Mouse (Mus musculus): Measurements from ENCODE around the gene Arfgef2. TPM values are rescaled to one million over a fixed set of nuclear protein-coding genes. Genes with fewer than 3 reads are reported as not detected.
A peak's percentile ranks its signal among the peaks of the same experiment; 100 is the strongest.
"Not testable (repeated sequence)": the region's sequence is repeated elsewhere in the genome, so short reads cannot be mapped to it uniquely, and the experiment has no call there.

The Arfgef2 gene
- polyA plus RNA-seq, 1 experiment from 2014 or later: 5.8 TPM

GRCm38 (mm10) chr2:166784376-166784775 is 21.0 kb upstream of the Arfgef2 start:
- Histone ChIP-seq H3K4me3 (replicated peaks) (no peak overlapping the region), H3K4me1 (replicated peaks) (peaks cover 20% of the 10 kb centered on the region), H3K4me2 (no peak overlapping the region), H3K27me3 (peaks cover 8% of the 10 kb centered on the region; the same call in 1 of the 2 replicates), H3K9me3 (no peaks in the 10 kb centered on the region), H3K36me3 (no peaks in the 10 kb centered on the region), H3K9ac (replicated peaks) (no peak overlapping the region), H3K27ac (no peak overlapping the region)
- 82% methylated on average over 6 of the region's 6 CpGs for WGBS
- ATAC-seq (ENCODE audit: insufficient number of reproducible peaks, insufficient read depth, low FRiP score, low TSS enrichment, low read depth): no peak

DNA sequence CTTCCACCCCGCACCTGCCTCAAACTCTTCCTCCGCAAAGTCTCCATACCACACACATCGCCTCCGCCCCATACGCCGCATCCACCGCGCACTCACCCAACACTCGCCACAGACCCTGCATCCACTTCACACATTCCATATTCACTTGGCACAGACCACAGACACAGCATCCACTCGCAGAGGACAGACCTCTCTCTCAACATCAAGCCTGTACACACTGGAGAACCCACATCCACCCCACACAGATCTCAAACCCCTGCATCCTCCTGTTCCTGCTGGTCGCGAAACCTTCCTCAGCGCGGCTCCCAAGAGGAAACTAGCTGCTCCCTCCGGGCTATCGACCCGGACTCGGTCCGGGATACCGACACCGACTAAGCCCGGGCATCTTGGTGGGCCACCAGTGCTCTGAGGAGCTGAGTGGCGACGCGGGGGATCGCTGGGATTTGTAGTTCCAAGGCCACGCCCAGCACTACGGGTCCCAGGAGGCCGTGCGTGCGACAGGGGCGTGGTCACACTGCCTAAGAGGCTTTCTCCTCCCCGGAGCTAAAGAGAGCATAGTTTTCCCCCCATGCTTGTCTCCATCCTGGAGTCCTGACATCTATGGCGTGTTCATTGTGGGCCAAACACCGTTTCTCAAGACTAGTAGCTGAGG is 18.9 kb upstream of the Arfgef2 start:
- H3K9ac ChIP-seq (replicated peaks): peak overlapping the region; percentile 77
- peak; percentile 91 for ATAC-seq (ENCODE audit: insufficient number of reproducible peaks, insufficient read depth, low FRiP score, low TSS enrichment, low read depth)
- H3K4me1 ChIP-seq (replicated peaks): peaks cover 17% of the 10 kb centered on the region
- H3K4me3 ChIP-seq (replicated peaks): peak overlapping the region; percentile 74
- peak overlapping the region; percentile 86 for H3K4me2 ChIP-seq
- H3K27me3 ChIP-seq: peaks cover 8% of the 10 kb centered on the region; the same call in 1 of the 2 replicates
- WGBS: under 1% methylated on average over 35 of the region's 35 CpGs
- no peak overlapping the region for H3K27ac ChIP-seq
- H3K36me3 ChIP-seq: no peaks in the 10 kb centered on the region
- no peaks in the 10 kb centered on the region for H3K9me3 ChIP-seq

DNA sequence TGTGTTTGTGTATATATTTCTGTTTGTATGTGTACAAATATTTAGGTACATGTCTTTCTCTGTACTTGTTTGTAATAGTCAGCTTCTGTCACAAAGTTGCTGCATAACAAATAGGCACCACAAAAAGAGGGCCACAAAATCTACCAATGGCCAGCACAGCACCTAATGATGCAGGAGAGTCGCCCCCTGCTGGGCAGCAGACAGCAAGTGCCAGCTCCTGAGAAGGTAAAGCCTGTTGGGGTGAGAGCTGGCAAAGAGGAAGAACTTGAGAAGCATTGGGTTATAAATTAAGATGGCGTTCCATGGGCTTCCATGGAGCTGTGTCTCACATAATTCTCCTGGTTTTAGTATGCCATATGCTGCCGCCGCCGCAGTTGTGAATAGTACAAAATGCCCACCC is 13.7 kb upstream of the Arfgef2 start:
- WGBS: 78% methylated on average over 5 of the region's 5 CpGs
- peaks cover 11% of the 10 kb centered on the region for H3K4me1 ChIP-seq (replicated peaks)
- ATAC-seq (ENCODE audit: insufficient number of reproducible peaks, insufficient read depth, low FRiP score, low TSS enrichment, low read depth): no peak

DNA sequence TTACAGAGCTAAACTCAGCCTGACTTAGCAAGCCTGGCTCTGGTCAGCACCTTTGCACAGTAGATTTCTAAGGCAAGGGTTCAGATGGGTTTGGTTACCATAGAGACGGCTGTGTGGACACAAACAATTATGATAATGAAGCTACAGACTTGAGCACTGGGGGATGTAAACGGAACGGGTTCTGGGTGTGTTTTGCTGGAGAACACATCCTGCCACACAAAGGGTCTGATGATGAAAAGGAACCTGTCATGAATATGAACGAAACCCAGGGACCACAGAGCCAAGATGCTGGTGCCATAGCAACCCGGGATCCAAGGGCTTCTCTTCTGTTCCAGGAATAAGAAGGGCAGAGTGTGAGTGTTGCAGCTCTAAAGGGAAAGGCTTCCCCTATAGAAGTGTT is 13.0 kb upstream of the Arfgef2 start, which contains the start of gene Trp53rkb:
Trp53rkb (plus strand) TSS at position 177 of the 400 bp plus-strand sequence.
- Histone ChIP-seq H3K27ac (peak within 1 kb of the TSS; percentile 76), H3K9ac (replicated peaks) (peak within 1 kb of the TSS; percentile 85), H3K4me1 (replicated peaks) (peaks cover 6% of the 10 kb centered on the region), H3K9me3 (no peaks in the 10 kb centered on the region), H3K36me3 (peaks cover 17% of the 10 kb centered on the region), H3K27me3 (no peaks in the 10 kb centered on the region), H3K4me2 (peak within 1 kb of the TSS; percentile 75), H3K4me3 (replicated peaks) (peak within 1 kb of the TSS; percentile 83)
- 85% methylated on average over 5 of the region's 5 CpGs for WGBS
- ATAC-seq (ENCODE audit: insufficient number of reproducible peaks, insufficient read depth, low FRiP score, low TSS enrichment, low read depth): no peak

More for the DNA sequence above, 13.7 kb upstream of the Arfgef2 start:
- Histone ChIP-seq H3K27ac (no peak overlapping the region), H3K4me3 (replicated peaks) (no peak overlapping the region), H3K9me3 (no peaks in the 10 kb centered on the region), H3K36me3 (peaks cover 11% of the 10 kb centered on the region), H3K9ac (replicated peaks) (no peak overlapping the region), H3K4me2 (no peak overlapping the region), H3K27me3 (no peaks in the 10 kb centered on the region)

DNA sequence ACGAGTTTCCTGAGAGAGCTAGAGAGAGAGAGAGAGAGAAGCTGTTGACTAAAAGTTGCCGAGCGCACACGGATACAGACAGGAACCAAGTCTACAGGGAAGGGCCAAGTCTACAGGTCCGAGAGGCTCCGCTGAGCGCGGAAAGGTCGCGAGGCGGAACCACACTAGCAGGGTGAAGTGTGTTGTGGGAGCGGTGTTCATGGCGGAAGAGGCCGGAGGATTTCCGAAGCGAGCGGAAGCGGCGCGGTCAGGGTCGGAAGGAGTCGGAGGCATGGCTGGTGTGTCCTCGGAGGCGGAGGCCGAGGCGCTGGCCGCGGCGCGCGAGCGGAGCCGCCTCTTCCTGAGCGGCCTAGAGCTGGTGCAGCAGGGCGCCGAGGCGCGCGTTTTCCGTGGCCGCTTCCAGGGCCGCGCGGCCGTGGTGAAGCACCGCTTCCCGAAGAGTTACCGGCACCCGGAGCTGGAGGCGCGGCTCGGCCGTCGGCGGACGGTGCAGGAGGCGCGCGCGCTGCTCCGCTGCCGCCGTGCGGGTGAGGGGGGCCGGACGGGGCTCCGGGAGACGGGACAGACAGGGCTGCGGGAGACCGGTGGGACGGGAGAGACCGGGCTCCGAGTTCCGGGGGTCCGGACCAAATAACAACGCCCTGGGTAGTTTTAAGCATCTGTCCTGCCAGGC is 11.7 kb upstream of the Arfgef2 start:
- H3K4me2 ChIP-seq: peak overlapping the region; percentile 75
- peak overlapping the region; percentile 85 for H3K9ac ChIP-seq (replicated peaks)
- peak; percentile 80 for ATAC-seq (ENCODE audit: insufficient number of reproducible peaks, insufficient read depth, low FRiP score, low TSS enrichment, low read depth)
- 1% methylated on average over 76 of the region's 76 CpGs for WGBS
- peak overlapping the region; percentile 83 for H3K4me3 ChIP-seq (replicated peaks)
- H3K27me3 ChIP-seq; H3K9me3 ChIP-seq; H3K4me1 ChIP-seq (replicated peaks): not testable (repeated sequence)
- peak overlapping the region; percentile 76 for H3K27ac ChIP-seq
- peaks cover 30% of the 10 kb centered on the region for H3K36me3 ChIP-seq

DNA sequence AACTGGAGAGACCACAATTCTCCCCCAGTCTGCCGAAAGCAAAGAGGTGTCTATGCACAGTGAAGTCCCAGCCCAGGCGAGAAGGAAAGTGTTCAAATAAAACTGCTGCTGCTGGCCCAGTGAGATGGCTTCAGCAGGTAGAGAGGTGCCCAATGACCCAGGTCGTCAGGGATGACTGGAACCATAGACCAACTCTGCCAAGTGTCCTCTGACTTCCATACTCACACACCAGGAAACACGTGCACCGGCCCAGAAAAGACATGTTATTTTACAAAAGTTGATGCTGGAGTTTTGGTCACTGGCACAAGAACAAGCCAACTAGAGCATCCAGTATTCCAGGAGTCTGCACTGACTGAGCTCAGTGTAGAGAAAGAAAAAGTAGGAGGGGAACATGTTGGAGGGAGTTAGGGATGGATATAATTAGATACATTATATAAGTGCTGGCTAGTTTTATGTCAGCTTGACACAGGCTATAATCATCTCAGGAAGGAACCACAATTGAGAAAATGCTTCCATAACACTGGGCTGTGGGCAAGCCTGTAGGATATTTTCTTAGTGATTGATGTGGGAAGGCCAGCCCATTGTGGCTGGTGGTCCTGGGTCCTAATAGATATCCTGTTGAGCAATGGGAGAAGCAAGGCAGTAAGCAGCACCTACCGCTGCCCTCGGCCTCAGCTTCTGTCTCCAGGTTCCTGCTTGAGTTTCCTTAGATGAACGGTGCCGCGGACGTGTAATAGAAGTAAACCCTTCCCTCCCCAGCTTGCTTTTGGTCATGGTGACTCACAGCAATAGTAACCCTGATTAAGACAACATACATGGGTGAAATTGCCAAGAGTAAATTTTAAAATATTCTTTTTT is 5.5 kb upstream of the Arfgef2 start:
- ATAC-seq (ENCODE audit: insufficient number of reproducible peaks, insufficient read depth, low FRiP score, low TSS enrichment, low read depth): no peak
- 79% methylated on average over 11 of the region's 11 CpGs for WGBS
- no peak overlapping the region for H3K27ac ChIP-seq

DNA sequence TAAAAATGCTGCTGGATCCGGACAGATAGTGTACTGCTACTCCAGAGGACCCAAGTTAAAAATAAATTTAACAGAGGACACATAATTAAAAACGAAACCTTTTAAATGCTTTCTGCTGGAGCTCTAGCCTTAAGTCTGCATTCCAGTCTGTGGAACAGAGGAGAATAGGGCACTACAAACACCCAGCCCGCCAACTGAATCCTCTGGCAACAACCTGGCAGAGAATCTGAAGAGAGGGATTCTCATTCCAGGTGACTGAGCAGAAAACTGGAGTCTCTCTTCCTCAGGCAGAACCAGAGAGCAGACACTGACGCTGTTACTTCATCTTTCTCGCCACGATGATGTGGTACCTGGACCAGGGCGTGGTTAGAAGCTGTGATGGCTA is 4.9 kb upstream of the Arfgef2 start:
- Histone ChIP-seq H3K4me2 (no peak overlapping the region), H3K36me3 (peaks cover 30% of the 10 kb centered on the region), H3K4me3 (replicated peaks) (no peak overlapping the region), H3K4me1 (replicated peaks) (no peaks in the 10 kb centered on the region), H3K27me3 (no peaks in the 10 kb centered on the region; the same call in 1 of the 2 replicates), H3K27ac (no peak overlapping the region), H3K9me3 (no peaks in the 10 kb centered on the region), H3K9ac (replicated peaks) (no peak overlapping the region)
- WGBS: 85% methylated on average over 7 of the region's 7 CpGs
- ATAC-seq (ENCODE audit: insufficient number of reproducible peaks, insufficient read depth, low FRiP score, low TSS enrichment, low read depth): no peak

More for the DNA sequence above, 5.5 kb upstream of the Arfgef2 start:
- no peaks in the 10 kb centered on the region; the same call in 1 of the 2 replicates for H3K27me3 ChIP-seq
- H3K4me2 ChIP-seq: no peak overlapping the region
- H3K36me3 ChIP-seq: peaks cover 30% of the 10 kb centered on the region
- H3K4me3 ChIP-seq (replicated peaks): no peak overlapping the region
- H3K4me1 ChIP-seq (replicated peaks): no peaks in the 10 kb centered on the region
- no peak overlapping the region for H3K9ac ChIP-seq (replicated peaks)
- H3K9me3 ChIP-seq: no peaks in the 10 kb centered on the region

- no peak for ATAC-seq (ENCODE audit: insufficient number of reproducible peaks, insufficient read depth, low FRiP score, low TSS enrichment, low read depth)
These were observed 4.0 kb upstream of the Arfgef2 start for GRCm38 (mm10) chr2:166801436-166801835.

DNA sequence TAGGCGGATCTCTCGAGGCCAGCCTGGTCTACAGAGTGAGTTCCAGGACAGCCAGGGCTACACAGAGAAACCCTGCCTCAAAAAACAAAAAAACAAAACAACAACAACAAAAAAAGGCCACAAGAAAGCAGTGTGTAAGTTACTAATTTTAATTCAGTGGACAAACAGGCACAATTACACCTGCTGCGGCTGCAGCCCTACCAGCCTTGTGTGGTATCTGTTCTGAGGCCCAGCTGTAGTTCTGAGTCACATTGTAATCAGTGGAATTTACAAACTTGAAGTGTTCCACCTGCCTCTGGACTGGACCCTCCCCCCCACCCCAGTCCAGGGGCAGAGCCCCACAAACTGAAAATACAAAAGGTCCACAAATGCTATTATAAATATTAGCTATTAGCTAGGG is 2.1 kb upstream of the Arfgef2 start:
- no peak overlapping the region for H3K27ac ChIP-seq
- H3K36me3 ChIP-seq: peaks cover 4% of the 10 kb centered on the region
- no peak overlapping the region for H3K4me2 ChIP-seq
- H3K9ac ChIP-seq (replicated peaks): no peak overlapping the region
- H3K9me3 ChIP-seq: no peaks in the 10 kb centered on the region
- 94% methylated on average over 3 of the region's 3 CpGs for WGBS
- ATAC-seq (ENCODE audit: insufficient number of reproducible peaks, insufficient read depth, low FRiP score, low TSS enrichment, low read depth): no peak
- H3K4me3 ChIP-seq (replicated peaks): no peak overlapping the region
- no peaks in the 10 kb centered on the region; the same call in 1 of the 2 replicates for H3K27me3 ChIP-seq
- peaks cover 15% of the 10 kb centered on the region for H3K4me1 ChIP-seq (replicated peaks)

More at GRCm38 (mm10) chr2:166801436-166801835, 4.0 kb upstream of the Arfgef2 start:
- Histone ChIP-seq H3K9ac (replicated peaks) (no peak overlapping the region), H3K9me3 (no peaks in the 10 kb centered on the region), H3K4me3 (replicated peaks) (no peak overlapping the region), H3K27me3 (no peaks in the 10 kb centered on the region; the same call in 1 of the 2 replicates), H3K4me1 (replicated peaks) (peaks cover 8% of the 10 kb centered on the region), H3K4me2 (no peak overlapping the region), H3K36me3 (peaks cover 21% of the 10 kb centered on the region), H3K27ac (no peak overlapping the region)
- 64% methylated on average over 2 of the region's 2 CpGs for WGBS

DNA sequence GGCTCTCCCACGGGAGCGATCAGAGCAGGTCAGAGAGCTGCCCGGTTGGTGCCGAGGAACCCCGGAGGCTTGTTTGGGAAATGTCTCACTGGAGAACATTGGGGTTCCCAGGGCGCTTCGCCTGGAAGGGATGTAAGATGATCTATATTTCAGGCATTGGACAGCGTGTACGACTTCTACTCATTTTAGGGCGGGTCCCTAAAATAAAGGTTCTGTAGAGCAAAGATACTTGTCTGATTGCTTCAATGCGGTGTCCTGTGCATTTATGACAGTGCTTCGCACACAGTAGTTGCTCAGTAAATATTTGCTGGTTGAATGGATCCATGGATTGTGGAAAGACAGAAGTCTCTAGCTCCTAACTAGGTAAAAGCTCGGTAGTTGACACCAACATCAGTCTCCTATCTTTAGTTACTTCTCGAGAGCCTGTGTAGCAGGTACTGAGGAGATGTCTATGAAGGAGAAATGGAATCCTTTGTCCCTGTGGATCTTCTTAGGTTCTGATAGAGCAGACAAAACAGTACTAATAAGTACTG is 851 bp downstream of the Arfgef2 start:
- Histone ChIP-seq H3K9me3 (no peaks in the 10 kb centered on the region), H3K4me3 (replicated peaks) (peak overlapping the region; percentile 85), H3K36me3 (no peaks in the 10 kb centered on the region), H3K27ac (peak overlapping the region; percentile 67; the same call in 1 of the 2 replicates), H3K9ac (replicated peaks) (peak overlapping the region; percentile 81), H3K4me2 (peak overlapping the region; percentile 91), H3K27me3 (no peaks in the 10 kb centered on the region; the same call in 1 of the 2 replicates), H3K4me1 (replicated peaks) (peaks cover 15% of the 10 kb centered on the region)
- 23% methylated on average over 14 of the region's 14 CpGs for WGBS
- 0 out of 2 replicates have a peak, but pooled peaks have one; percentile 4 for ATAC-seq (ENCODE audit: insufficient number of reproducible peaks, insufficient read depth, low FRiP score, low TSS enrichment, low read depth)

All from limb, embryonic 12.5 days (tissue).